Mouse (Mus musculus) brain, embryonic 14.5 days (tissue): ENCODE data around the gene Nhlrc3.

Source experiments
- CTCF ChIP-seq: fragments of 200-500 bp; IDR thresholded peaks from 2 replicates; pipeline ENCODE4 v1.5.1; 2012; ENCODE audit warnings: inconsistent platforms, mild to moderate bottlenecking, moderate library complexity, borderline replicate concordance; ENCODE audit not compliant: insufficient read depth, insufficient read length; ENCODE audit errors: extremely low read depth
- POLR2A ChIP-seq: fragments of 200-500 bp; IDR thresholded peaks from 2 replicates; pipeline ENCODE4 v1.6.1; 2012; ENCODE audit warnings: mild to moderate bottlenecking, inconsistent platforms, borderline replicate concordance; ENCODE audit not compliant: poor library complexity, insufficient read depth, insufficient read length, severe bottlenecking; ENCODE audit errors: extremely low read depth

- TF ChIP-seq CTCF, result no peak
- TF ChIP-seq POLR2A, result no peak
Observed at GRCm38 (mm10) chr3:53407145-53407544, 56.0 kb downstream of the Nhlrc3 start.
